Mouse (Mus musculus) urinary bladder, postnatal 36 days (tissue): ENCODE data around the gene Cacna2d1.
A peak's percentile ranks its signal among the peaks of the same experiment; 100 is the strongest.

ENCODE experiments used
- DNase-seq, 2 experiments: peaks; one replicate each; pipeline ENCODE4 v3.0.0; 2022; ENCODE audit warnings: low spot score in 2 of 2, mixed read lengths in 1 of 2

The Cacna2d1 gene

DNA sequence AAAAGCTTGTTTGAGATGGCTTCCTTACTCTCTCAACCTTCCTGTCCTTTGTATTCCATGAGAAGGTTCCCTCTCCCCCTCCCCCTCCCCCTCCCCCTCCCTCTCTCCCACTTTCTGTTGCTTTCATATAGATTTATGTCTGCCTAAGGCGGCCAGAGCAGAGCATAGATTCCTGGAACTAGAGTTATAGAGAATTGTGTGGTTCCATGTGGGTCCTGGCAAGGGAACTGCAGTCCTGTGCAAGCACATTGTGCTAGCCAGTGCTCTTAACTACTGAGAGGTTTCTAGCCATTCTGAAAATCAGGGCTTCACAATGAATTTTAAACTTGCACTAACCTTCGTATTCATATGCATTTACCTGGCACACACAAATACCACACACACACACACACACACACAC is 202.3 kb downstream of the Cacna2d1 start:
- no peak for DNase-seq

DNA sequence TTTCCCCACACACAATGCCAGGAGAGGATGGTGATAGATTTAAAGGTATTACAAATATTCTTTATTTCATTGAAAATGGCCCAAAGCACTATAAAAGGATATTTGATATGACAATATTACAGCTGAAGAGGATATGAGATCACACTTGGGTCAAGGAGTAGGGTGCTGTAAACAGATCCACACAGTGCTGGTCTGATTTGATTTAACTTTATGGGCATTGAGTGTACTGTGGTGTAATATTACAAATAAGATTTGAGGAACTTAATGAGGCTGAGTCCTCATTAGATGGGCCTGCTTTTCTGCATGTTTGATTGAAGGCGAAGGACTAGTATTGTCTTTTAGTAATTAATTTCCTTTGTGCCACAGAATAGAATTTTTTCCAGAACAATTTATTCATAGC is 212.1 kb downstream of the Cacna2d1 start:
- no peak for DNase-seq

DNA sequence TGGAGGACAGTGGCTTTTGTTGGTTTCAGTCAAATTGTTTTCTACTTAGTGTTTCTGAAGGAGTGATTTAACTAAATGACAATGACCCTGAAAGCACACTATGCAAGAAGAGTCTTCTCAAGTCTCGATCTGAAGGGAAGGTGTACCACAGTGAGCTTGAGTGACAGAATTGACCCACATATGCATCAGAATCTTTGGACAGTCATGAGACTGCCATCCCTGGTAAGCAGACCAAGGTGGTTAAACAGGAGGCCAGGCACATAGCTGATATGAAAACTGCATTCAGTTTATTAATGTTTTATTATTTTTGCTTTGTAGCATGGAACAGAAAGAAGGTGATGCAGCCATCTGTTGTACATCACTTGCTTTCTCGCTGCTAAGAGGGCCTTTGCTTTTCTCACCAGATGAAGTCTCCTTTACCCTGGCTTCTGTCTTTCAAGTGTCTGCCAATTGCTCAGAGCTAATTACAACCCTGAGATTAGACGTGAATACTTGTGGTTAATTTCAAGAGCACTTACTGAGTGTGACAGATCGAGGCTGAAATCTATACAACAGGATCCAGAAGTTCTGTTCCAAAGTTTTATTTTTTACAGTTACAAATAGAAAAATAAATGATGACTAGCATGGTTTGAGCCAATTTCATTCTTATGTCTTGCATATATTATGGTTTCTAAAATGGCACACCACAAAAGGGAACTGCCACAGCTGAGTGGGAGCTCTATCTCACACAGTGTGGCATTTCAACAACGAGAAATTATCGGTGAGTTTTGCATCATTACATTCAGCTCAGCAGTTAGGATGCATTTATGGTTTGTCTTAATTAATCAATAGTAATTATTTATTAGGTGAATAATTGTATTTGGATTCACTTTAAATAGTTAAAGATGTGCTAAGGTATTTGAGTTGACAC is 221.1 kb downstream of the Cacna2d1 start:
- DNase-seq = no peak

DNA sequence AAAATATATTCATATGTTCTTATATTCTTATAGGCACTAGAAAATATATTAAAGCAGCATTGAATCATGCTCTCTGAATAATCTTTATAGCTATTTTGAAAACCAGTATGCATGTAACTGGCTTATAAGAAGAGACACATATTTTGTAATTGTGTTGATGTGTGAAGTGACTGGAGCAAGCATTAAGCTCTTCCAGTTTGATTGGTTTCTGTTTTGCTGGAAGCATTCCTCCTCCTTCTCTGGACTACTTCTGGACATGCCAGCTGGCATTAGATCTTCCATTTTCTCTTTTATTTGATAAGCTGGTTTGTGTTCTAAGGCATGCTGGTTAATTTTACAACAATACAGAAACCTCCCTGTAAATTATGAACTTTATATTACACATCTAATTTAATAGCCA is 228.8 kb downstream of the Cacna2d1 start:
- no peak for DNase-seq

DNA sequence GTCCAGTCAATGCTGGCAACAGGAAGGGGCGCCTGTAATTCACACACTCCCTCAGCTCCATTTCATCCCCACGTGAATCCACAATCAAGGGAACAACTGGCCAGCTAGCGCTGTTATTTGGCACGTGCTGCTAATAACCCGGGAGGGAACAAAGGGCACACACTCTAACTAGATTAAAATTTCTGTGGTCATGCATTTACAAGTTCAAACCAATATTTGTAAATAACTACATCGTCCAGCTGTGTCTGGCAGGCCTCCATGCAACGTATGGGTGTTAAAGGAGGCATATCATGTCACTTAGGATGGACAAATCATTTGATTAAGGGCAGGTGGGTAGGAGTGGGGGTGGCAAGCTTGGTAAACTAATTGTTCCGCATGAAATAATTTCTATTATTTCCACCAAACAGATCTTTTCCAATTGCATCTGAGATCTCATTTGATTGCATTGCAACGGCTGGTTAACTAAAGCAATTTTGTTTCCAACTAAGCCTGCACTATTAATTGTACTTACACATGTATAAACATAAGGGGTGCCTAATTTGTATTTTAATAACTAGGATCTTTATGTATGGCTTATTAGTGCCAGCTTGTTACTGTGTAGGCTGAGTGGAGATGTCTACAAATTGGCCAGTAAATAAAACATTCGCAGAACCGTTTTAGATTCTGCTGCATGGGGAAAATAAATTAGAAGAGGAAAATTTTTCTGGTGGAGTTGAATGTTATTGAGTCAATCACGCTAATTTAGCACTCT is 231.8 kb downstream of the Cacna2d1 start:
- DNase-seq = no peak

DNA sequence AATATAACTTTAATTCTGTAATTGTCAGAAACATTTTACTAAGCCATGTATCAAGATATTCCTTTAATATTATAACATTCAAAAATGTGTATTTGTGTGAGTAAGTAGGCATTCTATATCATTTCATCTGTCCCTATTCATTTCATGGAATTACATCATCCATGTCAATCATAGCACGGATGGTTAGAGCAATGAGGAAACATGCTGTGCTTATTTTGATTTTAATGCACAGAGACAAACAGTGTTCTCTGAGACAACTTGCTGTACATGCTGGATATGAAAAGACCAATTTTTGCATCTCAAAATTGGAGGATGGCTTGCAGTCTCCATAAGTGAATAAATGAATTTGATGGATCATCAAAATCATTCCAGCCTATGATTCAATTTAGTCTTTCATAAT is 232.4 kb downstream of the Cacna2d1 start:
- no peak for DNase-seq

DNA sequence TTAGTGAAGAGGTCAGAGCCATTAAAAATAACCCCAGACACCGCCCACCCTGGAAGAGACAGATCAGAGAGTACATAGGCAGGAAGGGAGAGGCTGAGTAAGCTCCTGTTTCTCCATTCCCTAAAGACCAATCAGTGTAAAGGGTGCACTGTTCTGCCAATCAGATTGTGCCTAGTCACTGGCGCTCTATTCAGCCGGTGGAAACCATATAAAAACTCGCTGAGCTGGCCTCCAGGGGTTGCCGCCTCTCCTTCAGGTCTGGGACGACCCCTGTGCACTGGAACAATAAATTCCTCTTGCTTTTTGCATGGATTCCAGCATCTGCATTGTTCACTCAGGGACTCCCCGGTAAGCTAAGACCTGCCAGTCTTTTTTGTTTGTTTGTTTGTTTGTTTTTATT is 246.6 kb downstream of the Cacna2d1 start:
- no peak for DNase-seq

DNA sequence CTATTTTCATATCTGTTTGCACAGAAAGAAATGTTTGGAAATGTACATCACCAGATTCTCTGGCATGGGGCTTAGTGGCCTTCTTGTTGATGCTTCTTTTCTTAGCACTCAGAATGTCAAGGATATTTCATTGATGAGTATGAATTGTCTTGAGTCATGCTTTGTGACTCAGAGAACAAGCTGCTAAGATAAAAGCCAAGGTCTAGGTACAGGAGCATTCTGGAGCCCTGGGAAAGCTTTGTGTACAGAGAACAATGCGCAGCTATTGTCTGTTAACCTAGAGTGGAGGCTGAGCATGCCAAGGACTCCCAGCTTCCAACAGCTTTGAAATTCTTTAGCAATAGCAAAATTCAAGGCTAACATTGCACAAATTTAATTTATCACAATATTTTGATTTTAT is 249.6 kb downstream of the Cacna2d1 start:
- no peak for DNase-seq

DNA sequence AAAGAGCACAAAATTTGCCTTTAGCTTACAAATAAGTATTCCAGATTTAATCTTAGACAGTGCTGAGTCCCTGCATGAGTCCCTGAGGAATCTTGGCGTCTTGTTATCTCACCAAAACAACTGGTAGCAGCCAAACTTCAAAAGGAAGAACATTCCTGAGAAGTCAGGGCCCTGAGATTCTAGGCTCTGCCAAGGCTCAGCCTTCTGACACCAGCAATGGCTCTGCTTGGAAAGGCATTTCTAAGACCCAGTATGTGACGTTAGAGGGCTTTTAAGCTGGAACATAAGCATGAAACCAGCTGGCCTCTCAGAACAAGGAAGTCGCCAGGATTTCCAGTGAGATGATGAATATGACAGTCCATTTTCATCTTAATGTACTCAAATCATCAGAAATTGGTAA is 253.4 kb downstream of the Cacna2d1 start:
- DNase-seq = no peak

DNA sequence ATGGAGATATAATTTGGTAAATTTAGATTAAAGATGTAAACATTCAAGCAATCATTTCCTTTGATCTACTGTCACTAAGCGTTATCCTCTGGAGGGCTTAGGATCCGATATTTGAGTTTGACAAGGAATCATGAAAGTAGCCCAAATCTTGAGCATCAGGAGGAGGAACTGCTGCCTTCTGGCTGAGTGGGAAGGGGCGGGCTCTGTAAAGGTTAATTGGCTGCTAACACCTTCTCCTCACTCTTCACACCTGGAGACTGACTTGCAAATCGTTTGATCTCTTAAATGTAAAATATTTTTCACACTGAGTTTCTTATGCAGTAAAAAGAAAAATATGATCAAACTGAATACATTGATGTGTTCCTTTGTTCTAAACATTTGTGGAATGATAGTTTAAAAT is 255.4 kb downstream of the Cacna2d1 start:
- no peak for DNase-seq

DNA sequence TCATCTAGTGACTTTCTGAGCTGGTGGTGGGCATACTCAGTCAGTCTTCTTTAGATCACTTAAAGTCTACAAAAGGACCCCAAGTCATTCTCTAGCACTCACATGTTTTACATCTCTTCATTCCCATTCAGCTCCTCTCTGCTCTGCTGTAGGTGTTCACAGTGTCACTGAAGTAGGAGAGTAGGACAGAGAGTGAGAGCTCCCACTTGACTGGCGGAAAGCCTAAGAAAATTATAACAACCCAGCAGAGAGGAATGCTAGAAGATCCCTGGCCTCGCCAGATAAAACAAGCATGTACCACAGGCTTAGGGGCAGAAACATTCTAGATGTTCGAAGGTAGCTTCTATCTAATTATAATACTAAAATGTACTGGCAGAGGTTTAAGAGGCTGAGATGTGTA is 256.7 kb downstream of the Cacna2d1 start:
- DNase-seq = no peak

DNA sequence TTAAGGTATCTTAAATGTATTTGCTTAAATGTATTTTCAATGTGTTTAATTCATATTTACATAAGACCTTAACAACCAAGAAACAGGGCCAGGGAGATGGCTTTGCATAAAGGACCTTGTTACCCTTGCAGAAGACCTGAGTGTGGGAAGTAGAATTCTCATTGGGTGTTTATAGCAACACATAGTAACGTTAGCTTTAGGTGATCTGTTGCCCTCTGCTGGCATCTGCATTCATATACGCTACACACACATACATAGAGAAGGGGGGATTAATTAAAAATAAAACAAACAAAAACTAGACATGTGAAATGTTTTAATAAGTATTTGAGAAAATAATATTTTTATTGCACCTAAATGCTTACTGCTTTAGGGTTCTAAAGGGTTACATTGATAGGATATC is 265.3 kb downstream of the Cacna2d1 start:
- no peak for DNase-seq

DNA sequence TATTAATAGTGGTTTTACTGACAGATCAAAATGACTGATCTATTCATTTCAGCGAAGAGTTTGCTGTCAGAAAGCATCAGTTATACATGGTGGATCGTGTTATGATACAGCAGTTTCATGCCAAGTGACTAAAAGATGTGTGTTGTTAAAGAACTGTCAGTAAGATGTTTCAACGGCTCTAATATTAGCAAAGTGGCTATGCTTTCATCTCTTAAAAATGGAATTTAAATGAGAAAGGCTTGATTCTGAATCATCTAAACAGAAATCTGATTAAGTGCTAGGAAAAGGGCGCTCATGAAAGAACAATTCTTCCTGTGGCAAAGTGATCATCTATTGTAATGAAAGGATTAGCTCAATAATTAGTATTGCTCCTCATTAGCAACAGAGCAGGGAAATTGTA is 287.5 kb downstream of the Cacna2d1 start:
- DNase-seq = no peak

DNA sequence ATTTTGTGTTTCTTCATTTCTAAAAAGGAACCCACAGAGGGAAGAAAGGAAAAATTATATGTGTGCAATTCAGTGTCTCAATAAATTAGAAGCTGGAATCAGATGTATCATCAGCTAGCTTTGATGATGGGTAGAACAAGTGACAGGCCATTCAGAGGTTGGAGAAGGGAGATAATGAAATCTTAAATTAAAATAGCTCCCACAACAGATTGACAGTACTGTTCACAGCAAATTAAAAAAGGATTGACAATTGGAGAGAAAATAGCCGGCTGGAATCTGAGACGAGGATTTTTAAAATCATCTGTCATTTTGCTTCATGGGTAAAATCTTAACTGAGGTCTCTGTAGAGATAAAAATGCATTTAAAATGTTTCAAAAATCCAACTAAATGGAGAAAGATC is 290.9 kb downstream of the Cacna2d1 start:
- DNase-seq = no peak

DNA sequence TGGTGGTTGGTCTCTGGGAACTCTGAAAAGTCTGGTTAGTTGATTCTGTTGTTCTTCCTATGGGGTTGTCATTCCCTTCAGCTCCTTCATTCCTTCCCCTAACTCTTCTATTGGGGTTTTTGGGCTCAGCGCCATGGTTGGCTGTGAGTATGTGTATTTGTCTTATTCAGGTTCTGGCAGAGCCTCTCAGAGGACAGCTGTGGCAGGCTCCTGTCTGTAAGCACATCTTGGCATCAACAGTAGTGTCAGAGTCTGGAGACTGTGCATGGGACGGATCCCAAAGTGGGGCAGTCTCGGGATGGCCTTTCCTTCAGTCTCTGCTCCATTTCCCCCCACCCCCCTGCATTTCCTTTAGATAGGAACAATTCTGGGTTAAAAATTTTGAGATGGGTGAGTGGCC is 294.9 kb downstream of the Cacna2d1 start:
- DNase-seq = no peak

DNA sequence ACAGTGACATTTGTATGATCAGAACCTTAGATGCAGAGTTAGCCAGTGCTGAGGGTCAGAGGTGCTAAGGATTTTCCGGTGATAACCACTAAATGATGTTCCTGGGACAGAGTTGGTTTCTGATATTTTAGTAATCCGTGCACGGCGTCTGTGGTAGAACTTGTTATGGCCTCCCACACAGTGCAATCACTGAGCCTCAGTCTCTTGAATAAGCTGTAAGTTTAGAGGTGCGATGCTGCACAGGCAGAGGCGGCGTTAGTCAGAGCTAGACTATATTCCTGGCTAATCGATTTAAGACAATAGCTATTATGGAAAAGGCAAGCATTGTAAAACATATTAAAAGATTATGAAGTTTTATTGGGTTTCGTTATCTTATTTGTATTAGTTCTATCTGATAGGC is 297.0 kb downstream of the Cacna2d1 start:
- DNase-seq = no peak

DNA sequence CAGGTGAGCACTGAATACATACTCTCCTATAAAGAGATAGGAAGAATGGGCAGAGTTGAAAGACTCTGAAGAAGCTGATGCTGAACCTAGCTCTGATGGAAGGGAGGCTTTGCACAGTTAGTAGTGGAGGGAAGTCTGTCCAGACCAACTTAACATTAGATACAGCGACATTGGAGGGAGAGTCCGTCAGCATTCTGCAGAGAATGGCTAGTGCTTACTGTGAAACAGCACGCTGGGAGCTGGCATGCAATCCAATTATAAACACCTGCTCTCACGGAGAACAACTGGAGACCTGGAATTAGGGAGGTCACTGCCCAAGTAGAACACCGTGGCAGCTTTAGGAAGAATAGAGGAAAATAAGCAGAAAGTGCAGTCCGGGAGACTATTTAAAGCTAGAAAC is 300.4 kb downstream of the Cacna2d1 start:
- DNase-seq = no peak

DNA sequence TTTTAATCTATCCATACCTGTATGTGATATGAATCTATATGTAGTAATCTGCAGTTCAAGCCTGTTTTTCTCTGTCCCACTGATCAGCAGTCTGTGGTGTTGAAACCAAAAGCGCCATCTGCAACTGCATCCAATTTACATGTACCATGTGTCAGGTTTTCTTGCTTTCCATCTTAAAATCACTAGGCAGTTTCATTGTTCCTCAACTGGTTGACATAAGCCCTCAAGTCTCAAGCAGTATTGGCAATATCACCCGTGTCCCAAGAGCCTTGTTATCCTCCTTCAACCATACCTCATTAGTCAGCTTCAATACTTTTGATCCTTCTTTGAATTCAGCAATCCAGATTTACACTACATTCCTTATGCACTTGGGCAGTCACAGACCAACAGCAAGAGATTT is 301.4 kb downstream of the Cacna2d1 start:
- DNase-seq = no peak

DNA sequence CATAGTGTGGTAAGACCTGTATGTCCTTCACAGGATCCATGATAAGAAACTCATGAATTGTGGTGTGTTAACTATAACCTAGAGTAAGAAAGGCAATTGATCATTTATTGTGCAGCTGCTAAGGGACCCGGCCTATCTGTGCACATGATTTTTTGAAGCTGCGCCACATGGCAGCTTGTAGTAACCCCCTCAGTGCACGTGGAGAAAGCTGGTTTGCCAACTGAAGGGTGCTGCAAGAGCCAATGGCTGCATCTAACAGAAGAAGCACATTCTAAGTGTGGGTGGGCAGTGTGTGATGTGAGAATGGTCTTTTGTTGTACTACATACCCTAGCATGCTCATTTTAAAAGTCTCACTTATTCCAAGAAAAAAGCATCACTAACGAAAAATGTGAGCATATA is 302.1 kb downstream of the Cacna2d1 start:
- no peak for DNase-seq

DNA sequence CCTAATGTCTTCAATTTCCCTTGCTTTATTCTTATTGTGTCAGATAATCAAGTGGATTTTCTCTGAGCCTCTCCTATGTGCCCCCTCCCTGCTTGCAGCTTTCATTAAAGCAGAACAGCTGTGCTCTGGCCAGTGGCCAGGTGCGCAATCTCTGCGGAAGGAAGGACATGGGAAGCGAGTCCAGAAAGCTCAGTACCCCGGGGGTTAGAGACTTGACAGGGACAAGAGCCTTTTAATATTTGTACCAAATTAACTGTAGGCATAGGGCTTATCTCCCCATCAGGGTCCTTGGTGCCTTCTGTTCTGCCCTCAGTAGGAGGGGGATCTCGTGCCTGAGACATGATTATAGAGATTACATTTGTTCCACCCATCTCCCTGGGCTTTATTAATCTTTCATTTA is 303.5 kb downstream of the Cacna2d1 start:
- peak in 1 of 2 experiments; percentile 16 for DNase-seq

DNA sequence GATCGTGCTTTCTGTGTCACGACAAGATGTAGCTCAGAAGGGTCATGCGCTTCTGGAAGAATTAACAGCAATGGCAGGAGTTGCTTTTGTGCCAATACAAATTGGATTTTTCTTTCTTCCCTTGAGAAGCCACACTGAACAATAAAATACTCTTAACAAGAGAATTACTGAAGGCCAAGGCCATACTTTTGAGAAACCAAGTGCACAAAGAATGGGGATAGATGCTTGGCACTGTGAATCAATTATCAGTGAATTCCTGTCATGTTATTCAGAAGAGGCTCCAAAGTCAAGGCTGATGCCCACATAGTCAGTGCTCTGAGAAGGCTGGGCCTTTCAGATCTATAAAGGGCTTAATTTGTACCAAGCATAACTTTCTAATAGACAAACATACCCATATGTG is 305.8 kb downstream of the Cacna2d1 start:
- no peak for DNase-seq

DNA sequence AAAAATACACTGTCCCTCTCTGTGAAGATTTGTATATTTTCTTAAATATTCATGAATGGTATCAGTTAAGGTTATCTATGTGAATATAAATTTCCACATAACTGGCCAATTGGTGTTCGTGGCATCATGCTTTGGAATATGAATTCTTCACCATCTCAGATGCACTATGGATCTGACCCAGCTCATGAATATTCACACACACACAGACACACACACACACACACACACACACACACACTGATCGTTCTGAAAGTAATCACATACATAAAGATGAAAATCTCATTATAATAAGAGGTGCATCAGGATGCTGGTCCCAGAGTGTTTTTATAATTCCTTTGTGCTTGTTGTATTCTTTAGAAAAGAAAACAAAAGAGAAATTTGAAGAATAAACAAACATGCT is 309.1 kb downstream of the Cacna2d1 start:
- DNase-seq = no peak
